Mouse (Mus musculus): ENCODE measurements at regions not wholly inside any gene's neighbourhood (a gene's known extent, or its start where the extent isn't known, plus 50 kb on each side); places are given as distances from the start of the nearest gene placed in this dataset.

DNA sequence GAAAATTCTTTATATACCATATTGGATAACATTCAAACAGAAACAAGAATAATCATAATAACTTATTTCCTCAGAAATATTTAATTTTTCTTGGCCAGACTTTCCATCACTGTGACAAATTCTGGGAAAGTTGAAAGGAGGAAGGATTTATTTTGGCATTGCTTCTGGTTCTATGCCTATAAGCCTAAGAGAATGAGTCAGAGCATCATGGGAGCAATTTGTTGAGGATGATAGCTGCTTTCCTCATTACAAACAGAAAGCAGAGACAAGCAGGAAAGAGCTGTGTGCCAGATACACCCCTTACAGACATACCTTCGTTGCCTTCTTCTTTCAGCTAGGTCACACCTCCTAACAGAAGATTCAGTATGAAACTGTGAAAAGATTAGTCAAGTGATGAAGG is 115.3 kb downstream of the Rgs21 start:
- no peaks in the 10 kb centered on the region for H3K9me3 ChIP-seq (replicated peaks)
- no peak overlapping the region for H3K4me3 ChIP-seq
- H3K4me1 ChIP-seq (replicated peaks) = no peaks in the 10 kb centered on the region
- H3K36me3 ChIP-seq = no peaks in the 10 kb centered on the region
- 32% methylated on average over 1 of the region's 1 CpGs for WGBS
- H3K4me2 ChIP-seq = no peak overlapping the region
- ATAC-seq (replicated peaks; ENCODE audit: insufficient number of reproducible peaks, insufficient read depth, low FRiP score, low read depth) = no peak
- no peak overlapping the region for H3K27ac ChIP-seq
- no peaks in the 10 kb centered on the region for H3K27me3 ChIP-seq
- no peak overlapping the region for H3K9ac ChIP-seq

- no peak overlapping the region for H3K9ac ChIP-seq
- H3K27me3 ChIP-seq = no peaks in the 10 kb centered on the region
- H3K9me3 ChIP-seq (replicated peaks) = no peaks in the 10 kb centered on the region
- H3K4me1 ChIP-seq (replicated peaks) = no peaks in the 10 kb centered on the region
- 62% methylated on average over 1 of the region's 1 CpGs for WGBS
- no peak overlapping the region for H3K27ac ChIP-seq
- H3K36me3 ChIP-seq = no peaks in the 10 kb centered on the region
- no peak overlapping the region for H3K4me2 ChIP-seq
- no peak for ATAC-seq (replicated peaks; ENCODE audit: insufficient number of reproducible peaks, insufficient read depth, low FRiP score, low read depth)
- no peak overlapping the region for H3K4me3 ChIP-seq
These were observed 115.7 kb downstream of the Rgs21 start for GRCm38 (mm10) chr1:144451731-144452130.

DNA sequence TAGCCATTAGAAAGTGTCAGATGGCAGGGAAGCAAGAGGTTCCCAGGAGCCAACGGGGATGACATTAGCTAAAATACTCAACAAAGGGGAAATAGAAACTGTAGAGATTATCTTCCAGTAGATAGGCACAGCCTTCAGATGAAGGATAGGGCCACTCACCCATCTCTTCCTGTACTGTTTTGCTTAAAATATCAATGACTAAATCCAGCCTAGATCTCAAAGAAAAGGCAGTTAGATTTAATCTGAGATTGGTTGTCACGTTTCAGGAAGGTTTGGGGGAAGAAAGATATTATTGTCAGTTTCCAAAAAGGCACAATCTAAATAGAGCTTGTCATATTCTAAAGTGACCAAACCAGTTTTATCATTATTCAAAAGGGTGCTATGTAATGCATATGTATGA is 130.8 kb downstream of the Rgs21 start:
- Histone ChIP-seq H3K27ac (no peak overlapping the region), H3K36me3 (no peaks in the 10 kb centered on the region), H3K4me1 (replicated peaks) (no peaks in the 10 kb centered on the region), H3K4me2 (no peak overlapping the region), H3K27me3 (no peaks in the 10 kb centered on the region), H3K4me3 (no peak overlapping the region), H3K9ac (no peak overlapping the region), H3K9me3 (replicated peaks) (no peaks in the 10 kb centered on the region)
- no peak for ATAC-seq (replicated peaks; ENCODE audit: insufficient number of reproducible peaks, insufficient read depth, low FRiP score, low read depth)
- WGBS = 63% methylated on average over 2 of the region's 2 CpGs

DNA sequence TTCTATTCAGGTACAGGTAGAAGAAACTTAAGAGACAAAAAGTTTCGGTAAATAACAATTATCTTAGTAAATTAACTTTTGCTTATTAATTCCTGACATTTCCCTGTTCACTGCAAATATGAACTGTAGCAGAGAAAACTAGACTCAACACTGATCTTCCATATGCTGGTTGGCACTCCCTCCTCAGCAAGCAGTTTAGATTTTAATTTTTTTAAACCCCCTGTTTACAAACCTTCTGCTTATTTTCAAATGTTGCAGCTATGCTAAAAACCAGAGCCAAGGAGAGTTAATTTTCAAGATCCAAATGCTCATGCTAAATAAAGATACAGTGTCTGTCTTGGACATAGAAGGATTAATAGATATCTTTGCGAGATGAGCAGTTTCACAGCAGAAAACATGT is 134.7 kb downstream of the Rgs21 start:
- Histone ChIP-seq H3K4me2 (no peak overlapping the region), H3K4me3 (no peak overlapping the region), H3K27me3 (no peaks in the 10 kb centered on the region), H3K27ac (no peak overlapping the region), H3K4me1 (replicated peaks) (no peaks in the 10 kb centered on the region), H3K9me3 (replicated peaks) (no peaks in the 10 kb centered on the region), H3K36me3 (no peaks in the 10 kb centered on the region), H3K9ac (no peak overlapping the region)
- ATAC-seq (replicated peaks; ENCODE audit: insufficient number of reproducible peaks, insufficient read depth, low FRiP score, low read depth) = no peak
- WGBS = 73% methylated on average over 2 of the region's 2 CpGs

- Histone ChIP-seq H3K27me3 (no peaks in the 10 kb centered on the region), H3K36me3 (no peaks in the 10 kb centered on the region), H3K9me3 (replicated peaks) (no peaks in the 10 kb centered on the region), H3K4me2 (no peak overlapping the region), H3K4me3 (no peak overlapping the region), H3K4me1 (replicated peaks) (no peaks in the 10 kb centered on the region), H3K27ac (no peak overlapping the region), H3K9ac (no peak overlapping the region)
- WGBS = 74% methylated on average over 5 of the region's 5 CpGs
- ATAC-seq (replicated peaks; ENCODE audit: insufficient number of reproducible peaks, insufficient read depth, low FRiP score, low read depth) = no peak
These were observed 135.8 kb downstream of the Rgs21 start for GRCm38 (mm10) chr1:144431535-144432276.

- H3K9me3 ChIP-seq (replicated peaks) = no peaks in the 10 kb centered on the region
- H3K27ac ChIP-seq = no peak overlapping the region
- no peaks in the 10 kb centered on the region for H3K27me3 ChIP-seq
- H3K9ac ChIP-seq = no peak overlapping the region
- 80% methylated on average over 2 of the region's 2 CpGs for WGBS
- no peaks in the 10 kb centered on the region for H3K4me1 ChIP-seq (replicated peaks)
- no peaks in the 10 kb centered on the region for H3K36me3 ChIP-seq
- no peak overlapping the region for H3K4me2 ChIP-seq
- no peak for ATAC-seq (replicated peaks; ENCODE audit: insufficient number of reproducible peaks, insufficient read depth, low FRiP score, low read depth)
- H3K4me3 ChIP-seq = no peak overlapping the region
These were observed 146.1 kb downstream of the Rgs21 start for GRCm38 (mm10) chr1:144421374-144421773.

GRCm38 (mm10) chr1:144406387-144407383 is 157.6 kb upstream of the Rgs1 start:
- Histone ChIP-seq H3K9me3 (replicated peaks) (no peaks in the 10 kb centered on the region), H3K36me3 (no peaks in the 10 kb centered on the region), H3K9ac (no peak overlapping the region), H3K4me1 (replicated peaks) (no peaks in the 10 kb centered on the region), H3K27ac (no peak overlapping the region), H3K4me2 (no peak overlapping the region), H3K4me3 (no peak overlapping the region), H3K27me3 (no peaks in the 10 kb centered on the region)
- ATAC-seq (replicated peaks; ENCODE audit: insufficient number of reproducible peaks, insufficient read depth, low FRiP score, low read depth) = no peak
- WGBS = 34% methylated on average over 14 of the region's 15 CpGs

DNA sequence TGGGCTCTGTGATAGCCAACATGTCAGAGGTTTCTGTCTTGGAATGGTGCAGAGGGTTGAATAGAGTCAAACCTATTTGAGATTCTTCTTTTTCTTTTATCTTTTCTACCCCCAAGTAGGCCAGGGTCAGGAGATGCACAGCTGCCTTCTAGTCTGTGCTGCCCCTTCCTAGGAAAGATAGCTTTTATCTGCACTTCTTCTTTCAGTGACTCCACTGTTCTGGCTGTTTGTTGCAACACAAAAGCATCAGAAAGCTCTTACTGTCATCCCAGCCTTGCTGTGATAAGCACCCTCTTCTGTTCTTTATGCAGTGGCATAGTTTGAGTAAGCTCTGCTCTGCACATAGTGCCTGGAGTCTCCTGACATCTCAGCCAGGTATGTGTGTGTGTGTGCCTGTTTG is 156.7 kb upstream of the Rgs1 start:
- no peaks in the 10 kb centered on the region for H3K4me1 ChIP-seq (replicated peaks)
- no peak overlapping the region for H3K4me3 ChIP-seq
- no peak overlapping the region for H3K4me2 ChIP-seq
- no peaks in the 10 kb centered on the region for H3K27me3 ChIP-seq
- no peaks in the 10 kb centered on the region for H3K9me3 ChIP-seq (replicated peaks)
- no peaks in the 10 kb centered on the region for H3K36me3 ChIP-seq
- H3K27ac ChIP-seq = no peak overlapping the region
- H3K9ac ChIP-seq = no peak overlapping the region
- ATAC-seq (replicated peaks; ENCODE audit: insufficient number of reproducible peaks, insufficient read depth, low FRiP score, low read depth) = no peak

- Histone ChIP-seq H3K27me3 (no peaks in the 10 kb centered on the region), H3K27ac (no peak overlapping the region), H3K9ac (no peak overlapping the region), H3K4me3 (no peak overlapping the region), H3K36me3 (no peaks in the 10 kb centered on the region), H3K4me1 (replicated peaks) (no peaks in the 10 kb centered on the region), H3K4me2 (no peak overlapping the region), H3K9me3 (replicated peaks) (no peaks in the 10 kb centered on the region)
- no peak for ATAC-seq (replicated peaks; ENCODE audit: insufficient number of reproducible peaks, insufficient read depth, low FRiP score, low read depth)
- WGBS = 68% methylated on average over 3 of the region's 3 CpGs
These were observed 156.0 kb upstream of the Rgs1 start for GRCm38 (mm10) chr1:144405031-144405430.

DNA sequence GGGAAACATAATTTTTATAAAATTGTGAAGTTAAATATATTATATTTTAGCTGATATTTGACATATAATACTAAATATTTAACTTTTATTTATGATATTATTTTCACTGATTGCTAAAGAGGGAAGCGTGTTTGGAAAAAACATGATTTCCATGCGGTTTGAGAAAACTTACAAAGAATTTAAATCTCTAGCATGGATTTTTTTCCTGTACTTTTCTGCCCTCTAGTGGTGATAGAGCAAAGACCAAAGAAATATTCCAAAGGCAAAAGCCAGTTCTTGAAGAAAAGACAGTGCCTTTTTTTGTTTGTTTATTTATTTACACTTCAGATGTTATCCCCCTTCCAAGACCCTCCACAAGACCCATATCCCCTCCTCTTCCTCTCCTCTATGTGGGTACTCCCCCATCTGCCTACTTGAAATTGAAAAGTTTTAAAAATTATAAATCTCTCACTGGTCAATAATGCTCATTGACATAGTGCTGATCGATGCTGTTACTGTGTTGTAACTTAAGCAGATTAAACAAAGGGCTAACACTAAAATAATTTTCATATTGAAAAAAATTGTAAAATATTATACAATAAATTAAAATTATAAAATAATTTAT is 131.1 kb upstream of the Rgs1 start:
- no peaks in the 10 kb centered on the region for H3K27me3 ChIP-seq
- H3K9ac ChIP-seq = no peak overlapping the region
- H3K4me3 ChIP-seq = no peak overlapping the region
- no peak overlapping the region for H3K4me2 ChIP-seq
- H3K4me1 ChIP-seq (replicated peaks) = no peaks in the 10 kb centered on the region
- H3K27ac ChIP-seq = no peak overlapping the region
- WGBS = 48% methylated on average over 3 of the region's 3 CpGs
- H3K9me3 ChIP-seq (replicated peaks) = no peaks in the 10 kb centered on the region
- no peak for ATAC-seq (replicated peaks; ENCODE audit: insufficient number of reproducible peaks, insufficient read depth, low FRiP score, low read depth)
- H3K36me3 ChIP-seq = no peaks in the 10 kb centered on the region

- Histone ChIP-seq H3K4me2 (no peak overlapping the region), H3K36me3 (no peaks in the 10 kb centered on the region), H3K9ac (no peak overlapping the region), H3K4me3 (no peak overlapping the region), H3K27ac (no peak overlapping the region), H3K27me3 (no peaks in the 10 kb centered on the region), H3K9me3 (replicated peaks) (no peaks in the 10 kb centered on the region), H3K4me1 (replicated peaks) (no peaks in the 10 kb centered on the region)
- ATAC-seq (replicated peaks; ENCODE audit: insufficient number of reproducible peaks, insufficient read depth, low FRiP score, low read depth) = no peak
These were observed 125.1 kb upstream of the Rgs1 start for GRCm38 (mm10) chr1:144374121-144374520.

Data from heart, embryonic 15.5 days (tissue).